Comparison of ENCODE assay signal across 8 mouse cellular contexts in the genomic region with DNA sequence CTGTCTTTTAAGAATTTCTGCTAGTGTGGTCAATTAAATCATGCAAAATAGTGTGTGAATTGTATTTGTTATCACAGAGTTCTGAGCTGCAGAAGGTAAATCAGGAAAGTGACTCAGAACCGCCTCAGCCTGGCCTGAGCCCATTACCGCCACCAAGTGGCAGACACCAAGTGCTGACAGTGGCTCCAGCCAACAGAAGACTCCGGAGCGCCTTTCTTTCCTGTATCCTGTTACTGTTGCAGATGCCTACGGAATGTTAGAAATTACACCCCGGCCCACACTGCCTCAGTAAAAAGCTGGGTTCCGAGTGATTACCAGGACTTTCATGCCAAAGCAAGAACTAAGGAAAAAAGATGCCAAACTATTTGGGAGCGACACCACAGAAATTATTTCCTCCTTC. TPM values are rescaled to one million over a fixed set of nuclear protein-coding genes. Genes with fewer than 3 reads are reported as not detected.
DNase-seq lines count a peak whose midpoint lies in the region; ATAC-seq and TF ChIP-seq lines count a peak whose summit lies in the region.

No protein-coding gene starts in this region.

- no peak overlapping the region for H3K27ac ChIP-seq in bone marrow macrophage, adult 2 months (ENCODE audit: insufficient read depth, low read depth, low read length)
- no peak overlapping the region for H3K27ac ChIP-seq in heart, embryonic 12.5 days (ENCODE audit: poor library complexity, severe bottlenecking)
- H3K27ac ChIP-seq in kidney, embryonic 14.5 days (ENCODE audit: low read depth, low read length) = peak overlapping the region; percentile 74; the same call in 1 of the 2 replicates
- H3K27ac ChIP-seq in limb, embryonic 12.5 days = 0 out of 2 replicates have a peak overlapping the region, but pooled peaks have one; percentile 59

- H3K4me2 ChIP-seq in heart, embryonic 12.5 days = no peak overlapping the region; the same call in 1 of the 2 replicates
- peak overlapping the region; percentile 27; the same call in 1 of the 2 replicates for H3K4me2 ChIP-seq in kidney, embryonic 14.5 days (replicated peaks; ENCODE audit: low read depth, low read length)
- H3K4me2 ChIP-seq in limb, embryonic 12.5 days = peak overlapping the region; percentile 33; the same call in 1 of the 2 replicates
- peak overlapping the region; percentile 75 for H3K4me2 ChIP-seq in myocyte (ENCODE audit: low read depth)

- peak; percentile 76; the same call in 1 of the 2 replicates for ATAC-seq in heart, embryonic 12.5 days (ENCODE audit: insufficient number of reproducible peaks, low FRiP score)
- ATAC-seq in kidney, embryonic 14.5 days (ENCODE audit: low FRiP score, low TSS enrichment) = peak; percentile 84
- ATAC-seq in limb, embryonic 12.5 days (ENCODE audit: insufficient number of reproducible peaks, insufficient read depth, low FRiP score, low TSS enrichment, low read depth) = peak; percentile 53; the same call in 1 of the 2 replicates

- no peak overlapping the region for H3K4me3 ChIP-seq in bone marrow macrophage, adult 2 months (ENCODE audit: insufficient read depth, low read length)
- H3K4me3 ChIP-seq in heart, embryonic 12.5 days = no peak overlapping the region
- H3K4me3 ChIP-seq in kidney, embryonic 14.5 days (ENCODE audit: low read length) = peak overlapping the region; percentile 10; the same call in 1 of the 2 replicates
- H3K4me3 ChIP-seq in limb, embryonic 12.5 days (replicated peaks) = no peak overlapping the region
- H3K4me3 ChIP-seq in myocyte = no peak overlapping the region

- no peaks in the 10 kb centered on the region for H3K27me3 ChIP-seq in heart, embryonic 12.5 days (replicated peaks)
- no peaks in the 10 kb centered on the region for H3K27me3 ChIP-seq in kidney, embryonic 14.5 days (ENCODE audit: control insufficient read depth, insufficient read depth, low read length)
- H3K27me3 ChIP-seq in limb, embryonic 12.5 days = no peaks in the 10 kb centered on the region
- no peaks in the 10 kb centered on the region for H3K27me3 ChIP-seq in myocyte (ENCODE audit: control insufficient read depth, insufficient read depth, insufficient read length)
- no peaks in the 10 kb centered on the region for H3K27me3 ChIP-seq in splenic B cell, adult 2 months (ENCODE audit: control insufficient read depth, insufficient read depth, low read length, poor library complexity, severe bottlenecking)

- H3K4me1 ChIP-seq in bone marrow macrophage, adult 2 months (ENCODE audit: control insufficient read depth, insufficient read depth, low read length) = no peaks in the 10 kb centered on the region
- 0 out of 2 replicates have a peak, but pooled peaks cover 7% of the 10 kb centered on the region for H3K4me1 ChIP-seq in heart, embryonic 12.5 days (replicated peaks)
- no peaks in the 10 kb centered on the region for H3K4me1 ChIP-seq in kidney, embryonic 14.5 days (ENCODE audit: control insufficient read depth, insufficient read depth, low read length)
- peaks cover 6% of the 10 kb centered on the region for H3K4me1 ChIP-seq in limb, embryonic 12.5 days (replicated peaks)

- WGBS in heart, embryonic 12.5 days = 9% methylated on average over 8 of the region's 8 CpGs
- 6% methylated on average over 8 of the region's 8 CpGs for WGBS in kidney, embryonic 14.5 days
- WGBS in limb, embryonic 12.5 days = 9% methylated on average over 8 of the region's 8 CpGs

- H3K9me3 ChIP-seq in heart, embryonic 12.5 days (replicated peaks) = no peaks in the 10 kb centered on the region
- no peaks in the 10 kb centered on the region for H3K9me3 ChIP-seq in kidney, embryonic 14.5 days (ENCODE audit: control insufficient read depth, low read length)
- H3K9me3 ChIP-seq in limb, embryonic 12.5 days = no peaks in the 10 kb centered on the region

- DNase-seq in A20 (ENCODE audit: low read depth, low spot score) = peak; percentile 45
- peak; percentile 79 for DNase-seq in fibroblast of lung, adult 2 months (ENCODE audit: low read depth)
- DNase-seq in splenic B cell, adult 2 months (ENCODE audit: low read depth, low spot score) = peak; percentile 70

- H3K79me2 ChIP-seq in myocyte (ENCODE audit: control insufficient read depth, insufficient read depth) = no peaks in the 10 kb centered on the region

- H3K9ac ChIP-seq in heart, embryonic 12.5 days = no peak overlapping the region
- H3K9ac ChIP-seq in kidney, embryonic 14.5 days (ENCODE audit: low read depth, low read length) = no peak overlapping the region
- no peak overlapping the region; the same call in 1 of the 2 replicates for H3K9ac ChIP-seq in limb, embryonic 12.5 days (replicated peaks)

- no peak for TF ChIP-seq POLR2A in bone marrow macrophage, adult 2 months (IDR thresholded peaks at IDR 0.05; ENCODE audit: borderline replicate concordance, low read depth, low read length)
- TF ChIP-seq POLR2A in myocyte (IDR thresholded peaks at IDR 0.05; ENCODE audit: insufficient read length, low read depth) = no peak

- H3K36me3 ChIP-seq in heart, embryonic 12.5 days = no peaks in the 10 kb centered on the region
- no peaks in the 10 kb centered on the region for H3K36me3 ChIP-seq in kidney, embryonic 14.5 days (ENCODE audit: control insufficient read depth, insufficient read depth, low read length)
- no peaks in the 10 kb centered on the region for H3K36me3 ChIP-seq in limb, embryonic 12.5 days
- no peaks in the 10 kb centered on the region for H3K36me3 ChIP-seq in myocyte (ENCODE audit: control insufficient read depth, insufficient read depth)
- no peaks in the 10 kb centered on the region for H3K36me3 ChIP-seq in splenic B cell, adult 2 months (ENCODE audit: control insufficient read depth, insufficient read depth, low read length, poor library complexity, severe bottlenecking)

- peak; percentile 64 for TF ChIP-seq CTCF in bone marrow macrophage, adult 2 months (IDR thresholded peaks at IDR 0.05; ENCODE audit: low read depth, low read length)

- no peak overlapping the region for H3ac ChIP-seq in myocyte (ENCODE audit: control insufficient read depth, insufficient read length)

TF ChIP-seq in myocyte, 11 proteins besides CTCF, POLR2A, EP300 and RAD21:
- peak in 1 of 3 experiments; percentile 5 for TF ChIP-seq MYOG (IDR thresholded peaks at IDR 0.05; ENCODE audit: control insufficient read depth in 1 of 3, insufficient read depth in 1 of 3, insufficient read length in 2 of 3, low read depth in 2 of 3)
- TF ChIP-seq MAX (IDR thresholded peaks at IDR 0.05; ENCODE audit: low read depth) = no peak

RNA-seq across cellular contexts. Expression of a gene that starts 23.9 kb away (rescaled TPM):
- polyA plus RNA-seq in bone marrow macrophage, adult 2 months (2012; ENCODE audit: insufficient read depth, insufficient read length, missing spikeins) = 0.17 and 0.36 TPM in 2 replicates
- 0.04 and 0.08 TPM in 2 replicates for polyA plus RNA-seq in heart, embryonic 12.5 days (2016; fragmentation: Nextera tagmentation; extraction: Ambion mirVana)
- polyA plus RNA-seq in kidney, embryonic 14.5 days (2014; fragmentation: Nextera tagmentation; extraction: Ambion mirVana) = 3.2 and 3.6 TPM in 2 replicates
- 0.42 and 0.61 TPM in 2 replicates for polyA plus RNA-seq in limb, embryonic 12.5 days (2016; fragmentation: Nextera tagmentation; extraction: Ambion mirVana)
- not detected for polyA plus RNA-seq in myocyte (2012; fragmentation: generic; extraction: Trizol)

Comparison
In these comparisons a context has a peak if more than half of its experiments do, and no peak if none do; other contexts are left out.
1. H3K27ac ChIP-seq: peak in kidney, embryonic 14.5 days (single experiment) and limb, embryonic 12.5 days (single experiment); none in bone marrow macrophage, adult 2 months (single experiment) and heart, embryonic 12.5 days (single experiment).
2. Peak in every context shown above with its lines, with median percentiles within 50 percentile points of each other: DNase-seq and ATAC-seq.